In genomic region chr10:111007687-111008086, GRCm38 (mm10) we compare ENCODE assay signal across 12 mouse cellular contexts. TPM values are rescaled to one million over a fixed set of nuclear protein-coding genes. Genes with fewer than 3 reads are reported as not detected.
DNase-seq lines count a peak whose midpoint lies in the region; ATAC-seq and TF ChIP-seq lines count a peak whose summit lies in the region.
"Had no signal": no experiment of that assay in that cellular context is flagged by ENCODE, and none has a peak within 500 bp of the region (broad histone marks: within the 10 kb centered on the region; RNA-seq: fewer than 3 reads in every experiment).

No protein-coding gene starts in this region.

- no peak overlapping the region for H3K9ac ChIP-seq in liver, embryonic 11.5 days (ENCODE audit: low read depth, low read length)
- H3K9ac ChIP-seq in forebrain, postnatal 0 days: no peak overlapping the region
- H3K9ac ChIP-seq in liver, embryonic 15.5 days: no peak overlapping the region
- H3K9ac ChIP-seq in neural tube, embryonic 13.5 days: 0 out of 2 replicates have a peak overlapping the region, but pooled peaks have one; percentile 95

- no peak overlapping the region for H3K27ac ChIP-seq in liver, embryonic 11.5 days (ENCODE audit: low read depth, low read length)
- no peak overlapping the region for H3K27ac ChIP-seq in forebrain, postnatal 0 days (ENCODE audit: low read depth, low read length)
- peak overlapping the region; percentile 66; the same call in 1 of the 2 replicates for H3K27ac ChIP-seq in liver, embryonic 15.5 days (replicated peaks)
- H3K27ac ChIP-seq in neural tube, embryonic 13.5 days (replicated peaks): no peak overlapping the region; the same call in 1 of the 2 replicates

- no peaks in the 10 kb centered on the region for H3K9me3 ChIP-seq in liver, embryonic 11.5 days (ENCODE audit: control insufficient read depth, low read length)
- H3K9me3 ChIP-seq in forebrain, postnatal 0 days (ENCODE audit: low read length): no peaks in the 10 kb centered on the region
- no peaks in the 10 kb centered on the region for H3K9me3 ChIP-seq in liver, embryonic 15.5 days (replicated peaks)
- H3K9me3 ChIP-seq in neural tube, embryonic 13.5 days: no peaks in the 10 kb centered on the region

- no peak for TF ChIP-seq CTCF in forebrain, postnatal 0 days (IDR thresholded peaks at IDR 0.05; ENCODE audit: low read depth)

- H3K4me3 ChIP-seq in liver, embryonic 11.5 days (ENCODE audit: low read depth, low read length): peak overlapping the region; percentile 85; the same call in 1 of the 2 replicates
- no peak overlapping the region for H3K4me3 ChIP-seq in forebrain, postnatal 0 days (ENCODE audit: low read depth, low read length)
- H3K4me3 ChIP-seq in liver, embryonic 15.5 days (replicated peaks): no peak overlapping the region
- peak overlapping the region; percentile 72 for H3K4me3 ChIP-seq in neural tube, embryonic 13.5 days

- no peaks in the 10 kb centered on the region for H3K36me3 ChIP-seq in liver, embryonic 11.5 days (ENCODE audit: control insufficient read depth, insufficient read depth, low read length)
- H3K36me3 ChIP-seq in forebrain, postnatal 0 days (ENCODE audit: insufficient read depth): no peaks in the 10 kb centered on the region
- H3K36me3 ChIP-seq in liver, embryonic 15.5 days (replicated peaks): no peaks in the 10 kb centered on the region
- no peaks in the 10 kb centered on the region for H3K36me3 ChIP-seq in neural tube, embryonic 13.5 days

- DNase-seq in liver, embryonic 11.5 days (ENCODE audit: low spot score): no peak
- DNase-seq in liver: no peak
- no peak for DNase-seq in forebrain, postnatal 0 days
- no peak for DNase-seq in embryo, embryonic 9.5 days (ENCODE audit: extremely low spot score)
- DNase-seq in kidney, adult 9 months: no peak
- DNase-seq in layer of hippocampus, adult 18-20 months (ENCODE audit: low spot score in 2 of 2): no peak
- DNase-seq: cerebellum, adult 8-10 months; lung, adult 2 months; right cerebral cortex, postnatal 14 days; thymus, postnatal 4 days had no signal

- ATAC-seq in liver, embryonic 11.5 days (replicated peaks; ENCODE audit: low FRiP score): no peak
- ATAC-seq in forebrain, postnatal 0 days: no peak
- no peak for ATAC-seq in liver, embryonic 15.5 days (ENCODE audit: insufficient read depth)
- no peak for ATAC-seq in neural tube, embryonic 13.5 days (ENCODE audit: low read depth)

- 60% methylated on average over 4 of the region's 4 CpGs for WGBS in liver, embryonic 11.5 days
- WGBS in forebrain, postnatal 0 days: 74% methylated on average over 4 of the region's 4 CpGs
- 39% methylated on average over 4 of the region's 4 CpGs for WGBS in liver, embryonic 15.5 days (ENCODE audit: insufficient replicate concordance)
- WGBS in neural tube, embryonic 13.5 days: 32% methylated on average over 4 of the region's 4 CpGs

- peaks cover 22% of the 10 kb centered on the region for H3K4me1 ChIP-seq in liver, embryonic 11.5 days (replicated peaks; ENCODE audit: control insufficient read depth, insufficient read depth, low read length)
- peaks cover 9% of the 10 kb centered on the region for H3K4me1 ChIP-seq in forebrain, postnatal 0 days (ENCODE audit: insufficient read depth)
- H3K4me1 ChIP-seq in liver, embryonic 15.5 days (replicated peaks): peaks cover 62% of the 10 kb centered on the region
- H3K4me1 ChIP-seq in neural tube, embryonic 13.5 days (replicated peaks): peaks cover 40% of the 10 kb centered on the region

- H3K4me2 ChIP-seq in liver, embryonic 11.5 days: peak overlapping the region; percentile 96
- H3K4me2 ChIP-seq in forebrain, postnatal 0 days (ENCODE audit: low read depth): peak overlapping the region; percentile 62; the same call in 1 of the 2 replicates
- H3K4me2 ChIP-seq in liver, embryonic 15.5 days: peak overlapping the region; percentile 98
- peak overlapping the region; percentile 86 for H3K4me2 ChIP-seq in neural tube, embryonic 13.5 days

- no peaks in the 10 kb centered on the region for H3K27me3 ChIP-seq in liver, embryonic 11.5 days (replicated peaks; ENCODE audit: control insufficient read depth, insufficient read depth, low read length)
- H3K27me3 ChIP-seq in forebrain, postnatal 0 days (ENCODE audit: insufficient read depth, low read length): no peaks in the 10 kb centered on the region
- peaks cover 24% of the 10 kb centered on the region for H3K27me3 ChIP-seq in liver, embryonic 15.5 days
- H3K27me3 ChIP-seq in neural tube, embryonic 13.5 days: no peaks in the 10 kb centered on the region

RNA-seq across cellular contexts. Expression of gene Zdhhc17, which starts 2.3 kb away (rescaled TPM):
- polyA plus RNA-seq in liver, embryonic 11.5 days (2014; fragmentation: Nextera tagmentation; extraction: Ambion mirVana): 12.1 and 14.7 TPM in 2 replicates
- 66.9 and 71.6 TPM in 2 replicates for total RNA-seq in forebrain, postnatal 0 days (2014; rRNA removed)
- polyA plus RNA-seq in forebrain, postnatal 0 days (2015; fragmentation: Nextera tagmentation; extraction: Ambion mirVana): 31.1 and 41.7 TPM in 2 replicates
- polyA plus RNA-seq in liver, embryonic 15.5 days (2015; fragmentation: Nextera tagmentation; extraction: Ambion mirVana): 5.1 and 5.6 TPM in 2 replicates
- polyA plus RNA-seq in neural tube, embryonic 13.5 days (2015; fragmentation: Nextera tagmentation; extraction: Ambion mirVana): 47.2 and 54.5 TPM in 2 replicates
- total RNA-seq in layer of hippocampus, adult 18-20 months (2021): 100 to 1,000 TPM; 102 to 107 TPM

Comparison
In these comparisons a context has a peak if more than half of its experiments do, and no peak if none do; other contexts are left out.
1. H3K4me3 ChIP-seq: peak in liver, embryonic 11.5 days (single experiment) and neural tube, embryonic 13.5 days (single experiment); none in forebrain, postnatal 0 days (single experiment) and liver, embryonic 15.5 days (single experiment).
2. Peak in every context shown above with its lines, with median percentiles within 50 percentile points of each other: H3K4me2 ChIP-seq.